Mouse (Mus musculus) hindbrain, embryonic 11.5 days (tissue): Measurements from ENCODE around the gene Psmd12. TPM values are rescaled to one million over a fixed set of nuclear protein-coding genes. Genes with fewer than 3 reads are reported as not detected.
"Not testable (repeated sequence)": the region's sequence is repeated elsewhere in the genome, so short reads cannot be mapped to it uniquely, and the experiment has no call there.

Source experiments
- ATAC-seq: fragments of 200-750 bp; cut with Nextera tagmentation; 2 replicates; pipeline ENCODE4 v1.8.0; 2017; ENCODE audit warnings: mild to moderate bottlenecking, moderate TSS enrichment, moderate library complexity; ENCODE audit not compliant: low FRiP score
- DNase-seq: peaks from one replicate; pipeline ENCODE4 v3.0.0-alpha.2; 2015; ENCODE audit warnings: low spot score
- H3K27ac ChIP-seq: fragments of 300-500 bp; sonication (generic); 2 replicates; pipeline ENCODE4 v1.5.1; 2014; ENCODE audit warnings: mild to moderate bottlenecking, low read depth, low read length
- H3K27me3 ChIP-seq: fragments of 300-500 bp; sonication (generic); 2 replicates; pipeline ENCODE4 v1.6.1; 2014; ENCODE audit warnings: mild to moderate bottlenecking, low read length, moderate library complexity, mixed read lengths; ENCODE audit not compliant: control insufficient read depth, insufficient read depth
- H3K36me3 ChIP-seq: fragments of 300-500 bp; sonication (generic); 2 replicates; pipeline ENCODE4 v1.6.1; 2014; ENCODE audit warnings: mild to moderate bottlenecking, low read length, moderate library complexity, mixed read lengths; ENCODE audit not compliant: control insufficient read depth, insufficient read depth
- H3K4me1 ChIP-seq: fragments of 300-500 bp; sonication (generic); replicated peaks from 2 replicates; pipeline ENCODE4 v1.6.1; 2014; ENCODE audit warnings: low read length, mixed read lengths; ENCODE audit not compliant: control insufficient read depth, insufficient read depth
- H3K4me2 ChIP-seq: fragments of 300-500 bp; sonication (generic); replicated peaks from 2 replicates; pipeline ENCODE4 v1.6.1; 2014; ENCODE audit warnings: mild to moderate bottlenecking, low read depth, low read length
- H3K4me3 ChIP-seq: fragments of 300-500 bp; sonication (generic); 2 replicates; pipeline ENCODE4 v1.5.1; 2014; ENCODE audit warnings: low read depth, low read length
- H3K9ac ChIP-seq: fragments of 300-500 bp; sonication (generic); 2 replicates; pipeline ENCODE4 v1.6.1; 2014; ENCODE audit warnings: low read depth, low read length
- H3K9me3 ChIP-seq: fragments of 300-500 bp; sonication (generic); 2 replicates; pipeline ENCODE4 v1.6.1; 2016; ENCODE audit warnings: low read length; ENCODE audit not compliant: control insufficient read depth
- WGBS: fragments of 180-500 bp; shearing (Covaris S2); extraction: QIAGEN DNeasy Blood & Tissue Kit; methylation state at CpG from one replicate; pipeline ENCODE4 v1.1.7; 2014; 5-methylcytosine and 5-hydroxymethylcytosine counted together
- polyA plus RNA-seq: library from polyadenylated mRNA; unstranded; fragments of >200 nt; fragmentation: Nextera tagmentation; extraction: Ambion mirVana; gene quantifications from 2 replicates; pipeline ENCODE4 v1.2.1, GENCODE M21; 2014

The Psmd12 gene
- polyA plus RNA-seq, 1 experiment from 2014 or later, result 224 TPM

GRCm38 (mm10) chr11:107473137-107473820 is 6.0 kb upstream of the Psmd12 start:
- WGBS, result 25% methylated on average over 8 of the region's 8 CpGs
- Histone ChIP-seq H3K9ac (no peak overlapping the region), H3K27ac (no peak overlapping the region), H3K4me1 (peaks cover 3% of the 10 kb centered on the region; the same call in 1 of the 2 replicates), H3K36me3 (no peaks in the 10 kb centered on the region), H3K27me3 (no peaks in the 10 kb centered on the region), H3K4me2 (no peak overlapping the region), H3K9me3 (no peaks in the 10 kb centered on the region), H3K4me3 (no peak overlapping the region)
- DNase-seq (peak; percentile 81), ATAC-seq (no peak)

GRCm38 (mm10) chr11:107479862-107480203 is 549 bp downstream of the Psmd12 start:
- DNase-seq, result no peak
- peak overlapping the region; percentile 97 for H3K4me3 ChIP-seq
- H3K9me3 ChIP-seq, result no peaks in the 10 kb centered on the region
- H3K36me3 ChIP-seq, result no peaks in the 10 kb centered on the region
- 0 out of 2 replicates have a peak, but pooled peaks cover 4% of the 10 kb centered on the region for H3K4me1 ChIP-seq
- ATAC-seq, result no peak; the same call in 1 of the 2 replicates
- H3K4me2 ChIP-seq, result peak overlapping the region; percentile 75
- H3K27ac ChIP-seq, result no peak overlapping the region
- 2% methylated on average over 10 of the region's 10 CpGs for WGBS
- no peaks in the 10 kb centered on the region for H3K27me3 ChIP-seq
- H3K9ac ChIP-seq, result peak overlapping the region; percentile 93

- 94% methylated on average over 3 of the region's 3 CpGs for WGBS
- no peak overlapping the region for H3K9ac ChIP-seq
- H3K4me2 ChIP-seq, result no peak overlapping the region
- ATAC-seq (no peak), DNase-seq (no peak)
- no peak overlapping the region for H3K27ac ChIP-seq
- no peak overlapping the region for H3K4me3 ChIP-seq
- peaks cover 12% of the 10 kb centered on the region; the same call in 1 of the 2 replicates for H3K36me3 ChIP-seq
- H3K9me3 ChIP-seq, result no peaks in the 10 kb centered on the region
- 0 out of 2 replicates have a peak, but pooled peaks cover 4% of the 10 kb centered on the region for H3K4me1 ChIP-seq
- H3K27me3 ChIP-seq, result no peaks in the 10 kb centered on the region
Measured at GRCm38 (mm10) chr11:107484341-107484740, 5.1 kb downstream of the Psmd12 start.

GRCm38 (mm10) chr11:107502801-107503200 is 23.5 kb downstream of the Psmd12 start:
- no peak for DNase-seq
- no peak for ATAC-seq
- Histone ChIP-seq H3K27me3 (no peaks in the 10 kb centered on the region), H3K36me3 (no peaks in the 10 kb centered on the region), H3K9ac (no peak overlapping the region), H3K4me1 (no peaks in the 10 kb centered on the region), H3K27ac (no peak overlapping the region), H3K9me3 (no peaks in the 10 kb centered on the region), H3K4me3 (no peak overlapping the region), H3K4me2 (no peak overlapping the region)
- WGBS, result 83% methylated on average over 8 of the region's 8 CpGs

GRCm38 (mm10) chr11:107504364-107504763 is 25.1 kb downstream of the Psmd12 start:
- DNase-seq, H3K4me3 ChIP-seq, ATAC-seq, H3K9ac ChIP-seq, H3K4me1 ChIP-seq, H3K27ac ChIP-seq, H3K9me3 ChIP-seq, H3K27me3 ChIP-seq, H3K4me2 ChIP-seq, H3K36me3 ChIP-seq: not testable (repeated sequence)
- 91% methylated on average over 3 of the region's 4 CpGs for WGBS

GRCm38 (mm10) chr11:107506260-107506659 is 27.0 kb downstream of the Psmd12 start:
- H3K9me3 ChIP-seq, result no peaks in the 10 kb centered on the region

GRCm38 (mm10) chr11:107509631-107510338 is 30.5 kb downstream of the Psmd12 start:
- Histone ChIP-seq H3K4me2 (no peak overlapping the region), H3K4me1 (peaks cover 5% of the 10 kb centered on the region), H3K36me3 (no peaks in the 10 kb centered on the region), H3K9ac (no peak overlapping the region), H3K27ac (no peak overlapping the region), H3K4me3 (no peak overlapping the region), H3K27me3 (no peaks in the 10 kb centered on the region), H3K9me3 (no peaks in the 10 kb centered on the region)
- 15% methylated on average over 11 of the region's 11 CpGs for WGBS
- DNase-seq, result peak; percentile 57
- peak; percentile 27; the same call in 1 of the 2 replicates for ATAC-seq

More at GRCm38 (mm10) chr11:107506260-107506659, 27.0 kb downstream of the Psmd12 start:
- Histone ChIP-seq H3K4me3 (no peak overlapping the region), H3K9ac (no peak overlapping the region), H3K36me3 (no peaks in the 10 kb centered on the region), H3K27ac (no peak overlapping the region), H3K4me1 (peaks cover 5% of the 10 kb centered on the region), H3K4me2 (no peak overlapping the region), H3K27me3 (no peaks in the 10 kb centered on the region)
- DNase-seq (peak; percentile 30), ATAC-seq (no peak)
- 82% methylated on average over 1 of the region's 1 CpGs for WGBS

- no peak for ATAC-seq
- Histone ChIP-seq H3K4me2 (peak overlapping the region; percentile 28), H3K9me3 (no peaks in the 10 kb centered on the region), H3K36me3 (no peaks in the 10 kb centered on the region), H3K9ac (no peak overlapping the region), H3K27ac (no peak overlapping the region), H3K27me3 (no peaks in the 10 kb centered on the region), H3K4me1 (peaks cover 5% of the 10 kb centered on the region), H3K4me3 (no peak overlapping the region)
- WGBS, result 4% methylated on average over 18 of the region's 18 CpGs
- DNase-seq, result peak; percentile 40
Measured at GRCm38 (mm10) chr11:107510362-107511269, 31.3 kb downstream of the Psmd12 start.
